Mouse (Mus musculus): ENCODE measurements at regions not wholly inside any gene's neighbourhood (a gene's known extent, or its start where the extent isn't known, plus 50 kb on each side); places are given as distances from the start of the nearest gene placed in this dataset.

GRCm38 (mm10) chr13:44657905-44658414 is 71.3 kb upstream of the Jarid2 start:
- no peak for DNase-seq (ENCODE audit: low read depth, low spot score)

- no peak for DNase-seq (ENCODE audit: low read depth, low spot score)
Observed at GRCm38 (mm10) chr13:44659861-44660260, 69.4 kb upstream of the Jarid2 start.

- no peak for DNase-seq (ENCODE audit: low read depth, low spot score)
Observed at GRCm38 (mm10) chr13:44663062-44663461, 66.2 kb upstream of the Jarid2 start.

GRCm38 (mm10) chr13:44663730-44664129 is 65.5 kb upstream of the Jarid2 start:
- no peak for DNase-seq (ENCODE audit: low read depth, low spot score)

- DNase-seq (ENCODE audit: low read depth, low spot score) = no peak
Observed at GRCm38 (mm10) chr13:44669761-44670160, 59.5 kb upstream of the Jarid2 start.

- no peak for DNase-seq (ENCODE audit: low read depth, low spot score)
Observed at GRCm38 (mm10) chr13:44673337-44673966, 55.8 kb upstream of the Jarid2 start.

- DNase-seq (ENCODE audit: low read depth, low spot score) = no peak
Observed at GRCm38 (mm10) chr13:44673967-44674357, 55.3 kb upstream of the Jarid2 start.

- DNase-seq (ENCODE audit: low read depth, low spot score) = no peak
Observed at GRCm38 (mm10) chr13:44674926-44675650, 54.2 kb upstream of the Jarid2 start.

- DNase-seq (ENCODE audit: low read depth, low spot score) = no peak
Observed at GRCm38 (mm10) chr13:44676041-44676440, 53.2 kb upstream of the Jarid2 start.

GRCm38 (mm10) chr13:44678121-44678520 is 51.2 kb upstream of the Jarid2 start:
- DNase-seq (ENCODE audit: low read depth, low spot score) = peak; percentile 59

GRCm38 (mm10) chr13:44679457-44679856 is 49.8 kb upstream of the Jarid2 start:
- peak; percentile 39 for DNase-seq (ENCODE audit: low read depth, low spot score)
